Mouse (Mus musculus) ES-Bruce4 (cell line): ENCODE measurements around the gene Stx19.

Experiments used
- CTCF ChIP-seq: IDR thresholded peaks from one replicate; pipeline ENCODE4 v1.8.1; 2011; ENCODE audit warnings: low read depth, low read length
- EP300 ChIP-seq: IDR thresholded peaks from 2 replicates; pipeline ENCODE4 v1.6.1; 2011; ENCODE audit warnings: low read depth, low read length; ENCODE audit not compliant: insufficient read depth

GRCm38 (mm10) chr16:62810855-62811254 lies 3.6 kb upstream of the Stx19 start:
- TF ChIP-seq EP300 (no peak), CTCF (no peak)
